Mouse (Mus musculus) E14TG2a.4 (cell line): ENCODE data around the gene Scaf4.

Experiments used
- CTCF ChIP-seq: conservative IDR thresholded peaks from 2 replicates; pipeline ENCODE4 v1.5.1; 2014; ENCODE audit warnings: low read length
- NANOG ChIP-seq: IDR thresholded peaks from 2 replicates; pipeline ENCODE4 v1.6.1; 2014; ENCODE audit warnings: borderline replicate concordance, low read length, mixed read lengths

DNA sequence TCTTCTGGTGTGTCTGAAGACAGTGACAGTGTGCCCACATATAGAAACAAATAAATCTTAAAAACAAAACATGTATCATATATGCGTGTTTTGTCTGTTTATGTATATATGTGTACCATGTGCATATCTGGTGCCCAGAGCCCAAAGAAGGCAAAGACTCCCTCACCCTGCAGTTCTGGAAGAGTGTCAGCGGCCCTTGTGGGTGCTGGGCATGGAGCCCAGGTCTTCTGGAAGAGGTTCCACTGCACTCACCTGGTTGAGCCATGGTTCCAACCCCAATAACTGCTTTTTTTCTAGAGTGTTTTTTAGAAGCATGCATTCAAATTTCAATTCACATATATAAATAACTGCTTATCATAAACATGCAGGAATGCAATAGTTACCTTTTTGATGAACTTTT lies 22.5 kb downstream of the Scaf4 start:
- TF ChIP-seq CTCF, result no peak
- TF ChIP-seq NANOG, result no peak
